ENCODE assay signal across 28 mouse cellular contexts in the genomic region with DNA sequence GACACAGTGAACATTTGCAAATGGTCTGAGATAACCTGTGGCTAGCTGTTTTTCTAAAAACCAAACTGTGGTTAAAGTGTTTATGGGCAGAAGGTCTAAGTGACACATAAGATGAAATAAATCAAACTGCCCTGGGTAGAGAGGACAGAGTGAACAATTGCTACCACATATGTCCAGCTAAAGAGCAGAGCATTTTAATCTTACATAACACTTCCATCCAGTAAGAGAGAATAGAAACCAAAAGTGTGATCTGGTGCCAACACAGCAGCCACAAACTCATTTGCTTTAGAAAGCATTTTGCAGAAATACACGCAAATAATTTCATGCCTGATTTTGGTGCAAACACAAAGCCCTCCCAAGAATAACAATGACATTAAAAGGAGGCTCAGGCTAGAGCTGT.
A peak's percentile ranks its signal among the peaks of the same experiment; 100 is the strongest.
DNase-seq lines count a peak whose midpoint lies in the region; ATAC-seq and TF ChIP-seq lines count a peak whose summit lies in the region.
"Had no signal": no experiment of that assay in that cellular context is flagged by ENCODE, and none has a peak within 500 bp of the region (broad histone marks: within the 10 kb centered on the region; RNA-seq: fewer than 3 reads in every experiment).

No protein-coding gene starts in this region.

- intact Hi-C loops in gastrocnemius, adult 2 months (cut with DNase I): no loop called here

- 0 out of 2 replicates have a peak, but pooled peaks have one; percentile 6 for ATAC-seq in frontal cortex, adult (ENCODE audit: low TSS enrichment)
- ATAC-seq in hematopoietic stem cell, adult 5-6 weeks (replicated peaks in 1 of 2; ENCODE audit: insufficient read depth in 1 of 2, low FRiP score in 2 of 2, low TSS enrichment in 1 of 2, low read depth in 1 of 2, poor library complexity in 2 of 2, severe bottlenecking in 2 of 2): peak; percentile 39 to 52; a peak in 2 of 4 replicates
- ATAC-seq: activated CD4-positive, CD25-positive, alpha-beta regulatory T cell, adult 4 months; forebrain, embryonic 15.5 days; hindbrain, postnatal 0 days; inflammation-experienced regulatory T-cells, adult 6 months; intestine, embryonic 16.5 days had no signal

- no peak for TF ChIP-seq CTCF in gastrocnemius, adult 2 months (IDR thresholded peaks at IDR 0.05)

- no peaks in the 10 kb centered on the region for H3K36me3 ChIP-seq in myocyte (ENCODE audit: control insufficient read depth, insufficient read depth)
- H3K36me3 ChIP-seq: embryonic facial prominence, embryonic 10.5 days; embryonic facial prominence, embryonic 13.5 days; forebrain, embryonic 12.5 days; forebrain, embryonic 15.5 days had no signal

- H3K27ac ChIP-seq in gastrocnemius, adult 2 months: no peak overlapping the region
- H3K27ac ChIP-seq: embryonic facial prominence, embryonic 10.5 days; embryonic facial prominence, embryonic 13.5 days; forebrain, embryonic 12.5 days; forebrain, embryonic 15.5 days; hindbrain, embryonic 14.5 days; hindbrain, postnatal 0 days had no signal

- no peak for DNase-seq in frontal cortex, postnatal 25 days (ENCODE audit: low spot score in 2 of 2)
- DNase-seq in gastrocnemius, adult 2 months: no peak
- no peak for DNase-seq in ovary, postnatal 36 days (ENCODE audit: low spot score)
- DNase-seq: adrenal gland, postnatal 10 days; adrenal gland, postnatal 36 days; cerebellum, adult 11 months; cerebellum, adult 2 months; cerebellum, adult 9-11 months; cerebellum, postnatal 25 days; embryo, embryonic 11 days; gastrocnemius, postnatal 10 days; gastrocnemius, postnatal 36 days; heart, adult 11 months; heart, postnatal 36 days had no signal

- no peaks in the 10 kb centered on the region for H3K27me3 ChIP-seq in myocyte (ENCODE audit: control insufficient read depth, insufficient read depth, insufficient read length)
- H3K27me3 ChIP-seq: embryonic facial prominence, embryonic 13.5 days; forebrain, embryonic 12.5 days; forebrain, embryonic 15.5 days had no signal

- H3K79me2 ChIP-seq in myocyte (ENCODE audit: control insufficient read depth, insufficient read depth): no peaks in the 10 kb centered on the region

- no peak overlapping the region for H3K4me3 ChIP-seq in myocyte
- H3K4me3 ChIP-seq in gastrocnemius, adult 2 months: no peak overlapping the region
- H3K4me3 ChIP-seq: embryonic facial prominence, embryonic 10.5 days; embryonic facial prominence, embryonic 13.5 days; erythroblast, embryonic 14.5 days; forebrain, embryonic 12.5 days; forebrain, embryonic 15.5 days had no signal

- TF ChIP-seq POLR2A in myocyte (IDR thresholded peaks at IDR 0.05; ENCODE audit: insufficient read length, low read depth): no peak

- no peak overlapping the region for H3ac ChIP-seq in myocyte (ENCODE audit: control insufficient read depth, insufficient read length)

- H3K4me2 ChIP-seq in myocyte (ENCODE audit: low read depth): peak overlapping the region; percentile 21
- H3K4me2 ChIP-seq: embryonic facial prominence, embryonic 13.5 days; forebrain, embryonic 12.5 days; forebrain, embryonic 15.5 days; heart, embryonic 11.5 days; hindbrain, embryonic 14.5 days had no signal

TF ChIP-seq in myocyte, 11 proteins besides CTCF, POLR2A, EP300 and RAD21:
- no peak for TF ChIP-seq TCF12 (IDR thresholded peaks at IDR 0.05; ENCODE audit: insufficient read depth, poor library complexity, severe bottlenecking)
- no peak for TF ChIP-seq POLR2AphosphoS2 (IDR thresholded peaks at IDR 0.05; ENCODE audit: insufficient read length, low read depth)
- no peak for TF ChIP-seq CEBPB (IDR thresholded peaks at IDR 0.05; ENCODE audit: insufficient read depth, poor library complexity, severe bottlenecking)
- no peak for TF ChIP-seq E2F4 (IDR thresholded peaks at IDR 0.05; ENCODE audit: insufficient read depth)
- TF ChIP-seq TCF3 (IDR thresholded peaks at IDR 0.05; ENCODE audit: insufficient read length, low read depth): no peak
- no peak for TF ChIP-seq MYOG (IDR thresholded peaks at IDR 0.05; ENCODE audit: control insufficient read depth in 1 of 3, insufficient read depth in 1 of 3, insufficient read length in 2 of 3, low read depth in 2 of 3)
- TF ChIP-seq REST (IDR thresholded peaks at IDR 0.05; ENCODE audit: insufficient read depth, insufficient read length): no peak
- TF ChIP-seq SRF (IDR thresholded peaks at IDR 0.05; ENCODE audit: control insufficient read depth, insufficient read length, low read depth): no peak
- TF ChIP-seq USF1 (IDR thresholded peaks at IDR 0.05; ENCODE audit: low read depth): no peak
- no peak for TF ChIP-seq MAX (IDR thresholded peaks at IDR 0.05; ENCODE audit: low read depth)
- TF ChIP-seq MYOD1 (IDR thresholded peaks at IDR 0.05; ENCODE audit: control insufficient read depth in 1 of 3, insufficient read length in 2 of 3, low read depth in 2 of 3): no peak
TF ChIP-seq in myocyte: peak in this region for 0.
